Mouse (Mus musculus) 3134 (cell line): ENCODE results near the gene Gpc6.

Experiments used
- DNase-seq: peaks from one replicate; pipeline ENCODE4 v3.0.0-alpha.2; 2011; ENCODE audit warnings: low spot score; ENCODE audit not compliant: insufficient read length; ENCODE audit errors: extremely low read depth

Gene Gpc6

DNA sequence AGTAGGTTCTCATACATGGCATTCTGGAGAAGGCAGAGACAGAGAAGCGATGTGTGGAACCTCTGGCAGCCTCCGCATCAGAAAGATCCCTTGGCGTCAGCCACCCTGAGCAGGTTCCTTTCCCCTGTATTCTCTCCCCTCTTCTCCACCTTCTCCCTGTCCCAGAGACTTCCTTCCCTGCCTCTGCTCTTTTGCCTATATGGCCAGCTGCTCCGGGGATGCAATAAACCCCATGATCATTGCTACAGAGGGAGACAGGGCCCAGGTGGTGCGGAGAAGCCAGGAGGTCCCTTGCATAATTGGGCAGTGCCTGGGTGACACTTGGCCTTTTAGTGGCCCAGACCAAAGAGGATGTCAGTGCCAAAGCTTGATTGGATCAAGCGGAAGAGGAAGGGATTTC, 910.4 kb downstream of the Gpc6 start:
- DNase-seq = no peak

GRCm38 (mm10) chr14:117837021-117837420, 911.9 kb downstream of the Gpc6 start:
- no peak for DNase-seq

DNA sequence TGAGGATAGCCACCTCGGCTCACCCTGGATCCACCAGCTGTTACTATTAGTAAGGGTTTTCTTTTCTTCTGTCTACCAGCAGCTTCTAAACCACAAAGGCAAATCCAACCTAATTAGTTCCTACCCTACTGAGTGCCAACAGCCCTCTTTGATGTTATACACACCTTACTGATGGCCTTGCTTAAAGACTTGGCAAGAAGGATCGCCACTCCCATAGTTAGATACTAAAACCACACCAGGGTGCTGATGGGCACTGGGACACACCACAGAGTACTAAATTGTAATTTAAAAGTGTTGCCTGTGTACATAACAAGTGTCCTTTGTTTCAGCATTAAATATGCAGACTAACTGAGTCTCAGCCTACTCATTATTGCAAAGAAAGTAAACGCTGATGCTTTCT, 912.6 kb downstream of the Gpc6 start:
- DNase-seq = no peak

GRCm38 (mm10) chr14:117841211-117841610, 916.1 kb downstream of the Gpc6 start:
- no peak for DNase-seq

GRCm38 (mm10) chr14:117841797-117842553, 916.9 kb downstream of the Gpc6 start:
- peak; percentile 24 for DNase-seq

GRCm38 (mm10) chr14:117849591-117850505, 924.7 kb downstream of the Gpc6 start:
- no peak for DNase-seq

DNA sequence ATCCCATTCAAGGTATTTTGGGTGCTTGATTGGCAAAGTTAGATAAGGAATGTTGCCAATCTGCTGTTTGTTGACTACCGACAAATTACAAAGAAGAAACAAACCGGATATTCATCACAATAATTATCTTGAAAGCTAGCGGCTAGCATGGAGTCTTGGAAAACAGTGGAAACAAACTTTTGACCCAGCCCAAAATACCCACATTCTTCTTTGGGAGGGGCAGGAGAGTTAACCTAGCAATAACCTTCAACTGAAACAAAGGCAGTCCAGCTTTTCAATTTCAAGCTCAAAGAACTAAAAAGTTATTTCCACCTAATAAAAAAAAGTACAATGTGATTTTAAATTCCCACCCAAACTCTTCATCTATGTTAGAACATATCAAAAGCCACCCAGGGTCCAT, 927.2 kb downstream of the Gpc6 start:
- DNase-seq = no peak

GRCm38 (mm10) chr14:117852842-117853241, 927.7 kb downstream of the Gpc6 start:
- no peak for DNase-seq

GRCm38 (mm10) chr14:117854498-117854897, 929.4 kb downstream of the Gpc6 start:
- DNase-seq = no peak

DNA sequence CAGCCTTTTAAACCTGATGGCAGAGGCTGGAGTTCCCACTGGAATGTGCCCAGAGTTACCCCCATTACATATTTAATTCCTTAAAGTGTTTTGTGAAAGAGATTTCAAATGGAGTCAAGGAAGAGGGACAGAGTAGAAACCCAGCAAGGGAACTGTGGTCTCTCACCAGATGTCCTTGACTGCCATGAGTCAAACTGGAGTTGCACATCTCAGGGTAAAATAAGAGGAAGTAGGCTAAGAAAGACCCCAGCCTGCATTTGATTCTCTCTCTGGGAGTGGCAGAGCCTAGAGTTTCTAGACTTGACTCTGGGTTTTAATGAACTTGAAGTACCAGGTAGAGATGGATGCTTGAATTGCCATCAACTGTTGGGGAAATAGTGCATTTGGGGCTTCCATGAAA, 946.2 kb downstream of the Gpc6 start:
- DNase-seq = no peak

DNA sequence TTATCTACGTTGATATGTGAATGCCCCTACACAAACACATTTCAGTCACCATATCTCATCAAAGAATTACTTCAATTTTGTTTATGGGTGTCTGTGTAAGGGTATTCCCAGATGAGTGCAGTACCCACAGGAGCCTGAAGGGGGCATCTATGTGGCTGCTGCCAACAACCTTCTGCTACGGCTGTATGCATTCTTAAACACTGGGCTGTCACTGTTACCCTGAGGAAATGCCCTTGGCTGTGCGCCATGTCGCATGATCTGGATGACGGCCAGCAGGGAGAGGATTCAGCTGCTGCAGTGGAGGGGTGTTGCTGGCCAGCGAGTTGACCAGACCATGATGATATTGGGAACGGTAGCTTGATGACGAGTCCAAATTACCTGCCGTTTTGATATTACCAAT, 954.2 kb downstream of the Gpc6 start:
- DNase-seq = no peak

DNA sequence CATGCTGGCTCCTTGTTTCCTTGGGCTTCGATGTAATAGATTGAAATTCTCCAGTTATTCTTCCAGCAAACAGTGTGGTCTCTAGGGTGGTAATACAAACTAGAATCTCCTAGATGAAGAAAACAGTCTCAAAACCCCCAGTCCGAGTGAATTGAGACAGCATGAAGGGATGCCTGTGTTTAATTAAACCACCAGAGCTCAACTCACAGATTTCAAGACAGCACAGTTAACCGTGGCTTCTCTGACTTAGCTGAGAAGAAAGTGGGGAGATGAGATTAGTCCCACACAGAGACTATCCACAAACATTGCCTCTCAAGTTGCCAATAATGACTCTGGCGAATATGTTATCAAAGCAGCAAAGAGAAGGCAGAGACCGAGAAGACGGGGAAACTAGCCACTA, 956.0 kb downstream of the Gpc6 start:
- DNase-seq = no peak

DNA sequence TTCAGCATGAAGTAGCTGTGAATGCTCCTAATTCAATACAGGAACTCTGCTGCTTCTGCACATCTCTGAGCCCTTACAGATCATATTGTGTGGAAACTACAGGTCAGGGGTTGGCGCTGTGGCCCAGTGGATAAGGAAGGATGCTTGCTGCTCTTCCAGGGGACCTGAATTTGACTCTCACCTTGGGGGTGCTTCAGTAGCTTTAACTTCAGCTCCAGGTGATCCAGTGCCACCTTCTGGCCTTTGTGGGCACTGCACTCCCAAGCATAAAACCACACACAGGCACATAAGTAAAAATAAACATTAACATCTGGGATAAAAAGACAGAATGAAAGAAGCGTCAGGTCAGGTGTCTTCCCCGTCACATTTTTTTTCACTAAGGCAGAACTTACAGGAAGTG, 957.1 kb downstream of the Gpc6 start:
- DNase-seq = peak; percentile 14

DNA sequence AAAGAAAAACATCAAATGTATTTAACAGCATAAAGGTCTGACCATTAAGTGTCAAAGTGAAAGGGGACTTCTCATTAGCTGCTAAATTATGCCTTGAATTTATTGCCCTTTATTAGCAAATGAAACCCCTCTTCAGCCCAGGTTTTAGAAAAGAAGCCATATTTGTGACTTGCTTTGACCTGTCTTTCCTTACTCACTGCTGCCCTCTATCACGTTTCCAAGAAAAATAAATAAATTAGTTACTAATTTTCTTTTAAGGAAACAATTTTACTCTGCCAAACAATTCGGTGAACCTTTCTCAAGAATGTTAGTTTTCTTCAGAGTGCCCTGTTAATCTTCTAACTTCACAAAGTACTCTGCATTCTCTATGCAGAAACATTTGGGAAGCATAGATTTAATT, 964.5 kb downstream of the Gpc6 start:
- no peak for DNase-seq

GRCm38 (mm10) chr14:117891426-117891825, 966.3 kb downstream of the Gpc6 start:
- no peak for DNase-seq

DNA sequence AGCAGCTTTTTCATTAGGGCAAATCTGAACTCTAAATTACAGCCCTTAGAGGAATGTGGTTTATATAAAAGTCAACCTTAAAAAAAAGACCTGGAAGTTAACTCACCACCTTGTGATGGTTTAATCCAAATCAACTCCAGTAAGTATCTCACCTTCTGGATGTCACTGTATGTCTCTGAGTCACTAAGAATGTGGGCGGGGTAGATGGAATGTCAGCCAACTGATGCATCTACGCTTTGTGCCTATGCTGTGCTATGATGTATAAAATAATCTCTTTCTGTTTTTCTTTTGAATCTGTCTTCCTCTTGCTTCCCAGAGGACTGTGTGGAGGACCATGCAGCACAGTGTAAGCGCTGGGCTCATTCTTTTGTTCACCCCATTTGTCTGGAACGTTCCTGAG, 966.9 kb downstream of the Gpc6 start:
- DNase-seq = no peak

GRCm38 (mm10) chr14:117894869-117895538, 969.9 kb downstream of the Gpc6 start:
- no peak for DNase-seq

DNA sequence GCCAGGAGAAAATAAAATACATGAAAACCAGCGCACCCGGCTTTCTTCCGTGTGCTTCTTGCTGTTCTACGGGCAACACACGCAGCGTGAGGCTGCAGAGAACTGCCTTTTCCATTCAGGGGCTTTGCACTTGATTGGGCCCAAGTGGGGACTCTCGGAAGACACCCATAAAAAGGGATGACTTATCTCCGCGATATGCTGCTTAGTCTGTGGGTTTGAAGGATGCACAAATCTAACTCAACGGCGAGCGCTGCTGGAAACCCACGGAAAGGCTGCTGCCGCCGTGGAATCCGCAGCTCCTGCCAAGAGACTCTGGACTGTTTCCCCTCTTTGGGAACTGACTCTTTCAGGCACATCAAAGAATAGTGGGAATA, 970.4 kb downstream of the Gpc6 start:
- no peak for DNase-seq

DNA sequence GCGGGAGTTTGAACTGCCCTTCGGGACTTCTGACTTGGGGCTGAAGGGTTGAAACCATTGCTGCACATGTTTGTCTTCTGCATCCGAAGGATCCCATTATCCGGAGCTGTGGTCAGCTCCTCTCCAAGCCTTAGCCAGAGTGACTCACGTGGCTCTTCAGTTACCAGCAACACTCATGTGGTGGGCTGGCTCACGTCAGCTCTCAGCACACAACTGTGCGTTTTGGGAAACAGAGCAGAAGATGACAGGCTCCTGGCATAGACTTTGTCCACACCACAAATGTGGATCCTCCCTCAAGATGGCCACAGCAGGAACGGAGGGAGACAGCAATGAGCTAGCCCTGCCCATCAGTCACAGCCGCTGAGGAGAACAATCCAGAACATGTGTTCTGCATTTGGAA, 979.2 kb downstream of the Gpc6 start:
- DNase-seq = no peak

GRCm38 (mm10) chr14:117905701-117906100, 980.6 kb downstream of the Gpc6 start:
- DNase-seq = no peak

- DNase-seq = no peak
Observed at GRCm38 (mm10) chr14:117906361-117906760, 981.2 kb downstream of the Gpc6 start.
